Mouse (Mus musculus): ENCODE measurements at regions not wholly inside any gene's neighbourhood (a gene's known extent, or its start where the extent isn't known, plus 50 kb on each side); places are given as distances from the start of the nearest gene placed in this dataset.
"Not testable (repeated sequence)": the region's sequence is repeated elsewhere in the genome, so short reads cannot be mapped to it uniquely, and the experiment has no call there.

DNA sequence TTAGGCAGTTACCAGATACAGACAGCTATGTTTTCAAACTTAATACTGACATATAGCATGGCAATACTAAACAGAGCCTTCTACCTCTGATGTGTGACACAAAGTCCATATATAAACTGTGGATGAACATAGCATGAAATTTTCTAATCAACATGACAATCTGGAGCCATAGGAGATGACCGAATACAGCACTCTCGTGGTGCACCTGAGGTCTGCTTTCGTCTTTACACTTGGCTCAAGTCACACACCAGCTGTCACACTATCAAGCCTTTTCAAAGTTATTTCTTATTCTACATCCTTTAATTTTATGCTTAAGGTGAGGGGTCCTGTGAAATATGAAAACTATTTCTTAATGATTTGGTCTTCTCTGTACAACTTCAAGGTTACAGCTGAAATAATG is 120.1 kb upstream of the Kcnj3 start:
- no peaks in the 10 kb centered on the region for H3K9me3 ChIP-seq
- 75% methylated on average over 3 of the region's 3 CpGs for WGBS
- H3K27ac ChIP-seq: no peak overlapping the region
- no peaks in the 10 kb centered on the region for H3K4me1 ChIP-seq
- no peak overlapping the region for H3K4me2 ChIP-seq (replicated peaks)
- ATAC-seq (ENCODE audit: low FRiP score, low read depth): no peak
- H3K27me3 ChIP-seq (replicated peaks): no peaks in the 10 kb centered on the region
- H3K36me3 ChIP-seq: no peaks in the 10 kb centered on the region
- no peak overlapping the region for H3K9ac ChIP-seq
- H3K4me3 ChIP-seq: no peak overlapping the region

DNA sequence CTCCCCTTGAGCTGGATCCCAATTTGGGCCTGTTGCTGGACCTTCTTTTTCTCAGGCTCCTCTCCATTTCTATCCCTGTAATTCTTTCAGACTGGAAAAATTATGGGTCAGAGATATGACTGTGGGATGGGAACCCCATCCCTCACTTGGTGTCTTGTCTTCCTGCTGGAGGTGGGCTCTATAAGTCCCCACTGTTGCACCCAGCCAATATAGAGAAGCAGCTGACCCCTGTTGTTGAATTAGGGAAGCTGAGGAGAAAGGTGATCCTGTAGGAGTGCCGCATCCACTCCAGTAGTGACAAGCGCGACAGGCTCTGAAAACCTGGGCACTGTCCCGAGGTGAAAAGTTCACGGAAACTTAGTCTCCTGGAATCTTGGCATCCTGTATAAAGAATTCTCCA is 81.7 kb upstream of the Kcnj3 start:
- H3K9me3 ChIP-seq; H3K4me3 ChIP-seq; ATAC-seq (ENCODE audit: low FRiP score, low read depth); H3K4me1 ChIP-seq; H3K36me3 ChIP-seq; H3K27me3 ChIP-seq (replicated peaks); H3K9ac ChIP-seq; H3K4me2 ChIP-seq (replicated peaks); H3K27ac ChIP-seq: not testable (repeated sequence)
- 90% methylated on average over 5 of the region's 5 CpGs for WGBS
